Comparison of ENCODE assay signal across 20 mouse cellular contexts in genomic region chr14:31199599-31199998, GRCm38 (mm10). TPM values are rescaled to one million over a fixed set of nuclear protein-coding genes. Genes with fewer than 3 reads are reported as not detected.
"Had no signal": no experiment of that assay in that cellular context is flagged by ENCODE, and none has a peak within 500 bp of the region (broad histone marks: within the 10 kb centered on the region; RNA-seq: fewer than 3 reads in every experiment).

No protein-coding gene starts in this region.

- H3K9ac ChIP-seq: limb, embryonic 13.5 days; midbrain, embryonic 13.5 days had no signal

- H3K9me3 ChIP-seq: limb, embryonic 10.5 days; limb, embryonic 13.5 days; megakaryocyte, embryonic 14.5 days; midbrain, embryonic 10.5 days; midbrain, embryonic 13.5 days had no signal

- H3K4me3 ChIP-seq: layer of hippocampus, adult 2 months; limb, embryonic 10.5 days; limb, embryonic 13.5 days; megakaryocyte, embryonic 14.5 days; midbrain, embryonic 10.5 days; midbrain, embryonic 13.5 days had no signal

- H3K27ac ChIP-seq: kidney, postnatal 0 days; layer of hippocampus, adult 2 months; limb, embryonic 10.5 days; limb, embryonic 13.5 days; macrophage; midbrain, embryonic 10.5 days; midbrain, embryonic 13.5 days had no signal

- DNase-seq: kidney, adult 2 months; kidney, postnatal 25 days; layer of hippocampus, adult 9-11 months; lung, adult 2 months; lung, postnatal 14 days; thymus, adult 2 months; thymus, postnatal 14 days; thymus, postnatal 4 days had no signal

- ATAC-seq: intestine, postnatal 0 days; midbrain, embryonic 13.5 days; midbrain, embryonic 16.5 days had no signal

- H3K27me3 ChIP-seq: limb, embryonic 13.5 days; megakaryocyte, embryonic 14.5 days; midbrain, embryonic 13.5 days had no signal

- H3K4me2 ChIP-seq: limb, embryonic 13.5 days; midbrain, embryonic 13.5 days had no signal

RNA-seq across cellular contexts. Expression of gene Tnnc1, which starts 8.5 kb away (rescaled TPM):
- total RNA-seq: monocyte, adult 5-6 weeks had no signal
- polyA plus RNA-seq: liver, adult 2 months had no signal

RNA-seq across cellular contexts. Expression of gene Sema3g, which starts 18.1 kb away (rescaled TPM):
- total RNA-seq: monocyte, adult 5-6 weeks had no signal
- polyA plus RNA-seq: macrophage had no signal

RNA-seq across cellular contexts. Expression of gene Stab1, which starts 31.2 kb away (rescaled TPM):
- total RNA-seq: monocyte, adult 5-6 weeks had no signal
